Mouse (Mus musculus) gastrocnemius, adult 8-10 months (tissue): ENCODE data around the gene Zbtb40. TPM values are rescaled to one million over a fixed set of nuclear protein-coding genes. Genes with fewer than 3 reads are reported as not detected.

Experiments
- DNase-seq, 2 experiments: peaks; one replicate each; pipeline ENCODE4 v3.0.0; 2022; ENCODE audit warnings: low spot score in 2 of 2
- total RNA-seq, 4 experiments: library from RNA; stranded (reverse); gene quantifications; 2 replicates each; pipeline ENCODE4 v1.2.4; 2022

Gene Zbtb40
- total RNA-seq, 4 experiments from 2014 or later = 6.7 to 10.3 (median 8.5) TPM

DNA sequence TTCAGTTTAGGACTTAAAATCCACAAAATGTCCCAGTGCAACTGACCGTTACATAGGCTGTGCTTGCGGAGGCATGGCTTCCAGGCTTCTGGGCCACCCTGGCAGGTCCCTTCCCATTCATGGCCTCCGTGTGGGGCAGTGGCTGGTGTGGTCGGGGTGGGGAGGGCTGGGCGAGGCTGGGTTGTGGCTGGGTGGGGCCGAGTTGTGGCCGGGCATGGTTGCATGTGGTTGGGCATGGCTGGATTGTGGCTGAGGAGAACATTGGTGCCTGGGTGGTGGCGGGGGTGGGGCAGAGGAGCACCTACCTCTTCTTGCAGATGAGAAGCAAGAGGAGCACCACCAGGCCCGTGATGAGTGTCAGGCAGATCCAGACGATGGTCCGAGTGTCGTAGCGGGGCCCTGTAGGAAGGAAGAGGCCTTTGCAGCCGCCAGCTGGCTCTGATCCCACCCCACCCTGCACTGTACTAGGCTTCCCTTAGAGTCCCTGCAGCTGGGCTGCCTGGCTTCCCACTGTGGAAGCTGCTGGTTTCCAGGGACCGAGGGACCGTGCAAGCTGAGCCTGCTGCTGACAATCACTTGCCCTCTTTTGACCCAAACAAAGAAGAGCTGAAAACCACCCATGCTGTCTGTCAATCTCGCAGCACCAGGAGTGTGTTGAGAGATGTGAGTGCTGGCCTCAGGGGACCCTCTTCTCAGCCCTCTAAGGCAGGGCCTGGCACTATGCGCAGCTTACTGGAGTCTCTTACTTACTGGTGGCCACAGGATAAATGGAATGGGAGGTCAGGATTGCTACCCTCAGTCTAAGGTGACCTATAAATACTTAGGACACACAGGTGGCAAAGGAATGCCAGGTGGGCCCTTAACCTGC lies 113.6 kb downstream of the Zbtb40 start:
- DNase-seq = no peak

DNA sequence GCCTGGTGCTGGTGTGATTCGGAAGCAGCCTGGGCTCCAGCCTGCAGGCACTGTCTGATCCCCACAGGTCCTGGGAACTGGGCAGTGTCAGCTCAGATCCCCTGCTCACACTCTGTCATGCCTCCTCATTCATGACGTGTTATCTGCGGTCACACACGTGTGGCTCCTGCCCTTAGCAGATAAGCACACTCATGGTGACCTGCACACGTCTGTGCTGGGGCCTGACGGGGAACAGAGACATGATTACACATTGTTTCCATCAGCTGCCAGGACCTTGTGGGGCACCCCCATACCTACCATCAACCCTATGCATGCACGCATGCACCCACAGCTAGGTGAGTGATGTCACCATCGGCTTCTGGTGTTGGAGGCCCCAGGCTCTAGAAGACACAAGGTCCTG lies 118.1 kb downstream of the Zbtb40 start:
- DNase-seq = no peak

Other genes with a start within 250 kb of the Zbtb40 start
- under 1 TPM in 3 of 4 experiments, not detected in 1; 0.24 to 0.75 (median 0.56) TPM for gene Ephb2, start 212.8 kb downstream of the Zbtb40 start, total RNA-seq
- gene C1qb, start 162.6 kb downstream of the Zbtb40 start, total RNA-seq = 10 to 100 TPM in 1 of 4 experiments, 1 to 10 TPM in 3; 3.3 to 11.0 (median 7.2) TPM
- 1 to 10 TPM; 2.2 to 8.2 (median 5.5) TPM for gene C1qc, start 155.7 kb downstream of the Zbtb40 start, total RNA-seq
- 10 to 100 TPM in 1 of 4 experiments, 1 to 10 TPM in 3; 2.6 to 11.5 (median 6.7) TPM for gene C1qa, start 150.0 kb downstream of the Zbtb40 start, total RNA-seq
- gene Epha8, start 92.0 kb downstream of the Zbtb40 start, total RNA-seq = not detected
- gene Wnt4, start 228.7 kb upstream of the Zbtb40 start, total RNA-seq = 10 to 100 TPM; 12.3 to 17.7 (median 14.3) TPM